Mouse (Mus musculus) forebrain, embryonic 15.5 days (tissue): ENCODE data around the gene Tlx1. TPM values are rescaled to one million over a fixed set of nuclear protein-coding genes. Genes with fewer than 3 reads are reported as not detected.

Experiments used
- ATAC-seq: fragments of 200-750 bp; cut with Nextera tagmentation; replicated peaks from 2 replicates; pipeline ENCODE4 v1.8.0; 2017; ENCODE audit warnings: mild to moderate bottlenecking, moderate TSS enrichment, moderate library complexity
- H3K27ac ChIP-seq: fragments of 300-500 bp; sonication (generic); replicated peaks from 2 replicates; pipeline ENCODE4 v1.5.1; 2015; ENCODE audit warnings: mild to moderate bottlenecking, inconsistent platforms
- H3K27me3 ChIP-seq: fragments of 300-500 bp; sonication (generic); 2 replicates; pipeline ENCODE4 v1.6.1; 2015; ENCODE audit warnings: inconsistent platforms
- H3K36me3 ChIP-seq: fragments of 300-500 bp; sonication (generic); 2 replicates; pipeline ENCODE4 v1.6.1; 2015; ENCODE audit warnings: mild to moderate bottlenecking, inconsistent platforms
- H3K4me1 ChIP-seq: fragments of 300-500 bp; sonication (generic); 2 replicates; pipeline ENCODE4 v1.6.1; 2015; ENCODE audit warnings: inconsistent platforms
- H3K4me2 ChIP-seq: fragments of 300-500 bp; sonication (generic); replicated peaks from 2 replicates; pipeline ENCODE4 v1.6.1; 2015; ENCODE audit warnings: mild to moderate bottlenecking, inconsistent platforms
- H3K4me3 ChIP-seq: fragments of 300-500 bp; sonication (generic); 2 replicates; pipeline ENCODE4 v1.5.1; 2015; ENCODE audit warnings: mild to moderate bottlenecking, inconsistent platforms
- H3K9ac ChIP-seq: fragments of 300-500 bp; sonication (generic); replicated peaks from 2 replicates; pipeline ENCODE4 v1.6.1; 2015; ENCODE audit warnings: mild to moderate bottlenecking, inconsistent platforms
- H3K9me3 ChIP-seq: fragments of 300-500 bp; sonication (generic); 2 replicates; pipeline ENCODE4 v1.6.1; 2016; ENCODE audit warnings: inconsistent platforms
- WGBS: fragments of 180-500 bp; shearing (Covaris S2); methylation state at CpG from one replicate; pipeline ENCODE4 v1.1.7; 2015; ENCODE audit warnings: mixed read lengths; 5-methylcytosine and 5-hydroxymethylcytosine counted together
- polyA plus RNA-seq: library from polyadenylated mRNA; unstranded; fragments of >200 nt; fragmentation: Nextera tagmentation; extraction: Ambion mirVana; gene quantifications from 2 replicates; pipeline ENCODE4 v1.2.1, GENCODE M21; 2015

Tlx1 gene
- polyA plus RNA-seq, 1 experiment from 2014 or later, result not detected

- no peak for ATAC-seq
Measured at GRCm38 (mm10) chr19:45205311-45206105, 55.0 kb downstream of the Tlx1 start.

More at GRCm38 (mm10) chr19:45205311-45206105, 55.0 kb downstream of the Tlx1 start:
- no peak overlapping the region for H3K4me2 ChIP-seq
- no peaks in the 10 kb centered on the region for H3K9me3 ChIP-seq
- H3K4me3 ChIP-seq, result no peak overlapping the region
- H3K27me3 ChIP-seq, result peaks cover 6% of the 10 kb centered on the region; the same call in 1 of the 2 replicates
- no peaks in the 10 kb centered on the region for H3K36me3 ChIP-seq
- 80% methylated on average over 3 of the region's 3 CpGs for WGBS
- no peak overlapping the region for H3K9ac ChIP-seq
- no peak overlapping the region for H3K27ac ChIP-seq
- no peaks in the 10 kb centered on the region for H3K4me1 ChIP-seq

Other genes starting within 250 kb of the Tlx1 start
- gene Slf2, start 219.5 kb upstream of the Tlx1 start, polyA plus RNA-seq, result 30.0 and 32.3 TPM in 2 replicates
- 14.4 and 15.5 TPM in 2 replicates for gene Sema4g, start 161.6 kb upstream of the Tlx1 start, polyA plus RNA-seq
- 24.0 and 24.4 TPM in 2 replicates for gene Twnk, start 145.0 kb upstream of the Tlx1 start, polyA plus RNA-seq
- 83.9 and 87.1 TPM in 2 replicates for gene Mrpl43, start 144.2 kb upstream of the Tlx1 start, polyA plus RNA-seq
- gene Lzts2, start 136.3 kb upstream of the Tlx1 start, polyA plus RNA-seq, result 25.7 and 27.7 TPM in 2 replicates
- gene Pdzd7, start 105.0 kb upstream of the Tlx1 start, polyA plus RNA-seq, result 1.7 and 2.2 TPM in 2 replicates
- gene Sfxn3, start 103.2 kb upstream of the Tlx1 start, polyA plus RNA-seq, result 65.0 and 67.6 TPM in 2 replicates
- 0.70 and 0.73 TPM in 2 replicates for gene Kazald1, start 75.4 kb upstream of the Tlx1 start, polyA plus RNA-seq
- not detected in 2 replicates for gene Lbx1, start 85.1 kb downstream of the Tlx1 start, polyA plus RNA-seq
- 52.9 and 63.7 TPM in 2 replicates for gene Btrc, start 213.1 kb downstream of the Tlx1 start, polyA plus RNA-seq